Mouse (Mus musculus): ENCODE measurements at regions not wholly inside any gene's neighbourhood (a gene's known extent, or its start where the extent isn't known, plus 50 kb on each side); places are given as distances from the start of the nearest gene placed in this dataset.

GRCm38 (mm10) chr2:128454509-128454908 is 136.5 kb upstream of the Spdye4c start:
- DNase-seq (ENCODE audit: low spot score) (no peak), ATAC-seq (ENCODE audit: insufficient number of reproducible peaks, low FRiP score, low TSS enrichment, low read depth) (no peak)
- 87% methylated on average over 13 of the region's 13 CpGs for WGBS
- Histone ChIP-seq H3K9me3 (ENCODE audit: control insufficient read depth, low read length) (no peaks in the 10 kb centered on the region), H3K4me2 (ENCODE audit: low read depth, severe bottlenecking) (no peak overlapping the region), H3K27me3 (ENCODE audit: control insufficient read depth, insufficient read depth, low read length) (no peaks in the 10 kb centered on the region), H3K36me3 (ENCODE audit: control insufficient read depth, insufficient read depth, low read length) (no peaks in the 10 kb centered on the region), H3K9ac (ENCODE audit: low read length) (no peak overlapping the region), H3K4me1 (ENCODE audit: control insufficient read depth, insufficient read depth, low read length) (no peaks in the 10 kb centered on the region), H3K4me3 (ENCODE audit: low read depth, low read length) (no peak overlapping the region), H3K27ac (replicated peaks; ENCODE audit: low read depth, low read length) (no peak overlapping the region)

- Histone ChIP-seq H3K27ac (replicated peaks; ENCODE audit: low read depth, low read length) (no peak overlapping the region), H3K4me2 (ENCODE audit: low read depth, severe bottlenecking) (no peak overlapping the region), H3K27me3 (ENCODE audit: control insufficient read depth, insufficient read depth, low read length) (no peaks in the 10 kb centered on the region), H3K9ac (ENCODE audit: low read length) (no peak overlapping the region), H3K36me3 (ENCODE audit: control insufficient read depth, insufficient read depth, low read length) (no peaks in the 10 kb centered on the region), H3K4me3 (ENCODE audit: low read depth, low read length) (no peak overlapping the region), H3K9me3 (ENCODE audit: control insufficient read depth, low read length) (no peaks in the 10 kb centered on the region), H3K4me1 (ENCODE audit: control insufficient read depth, insufficient read depth, low read length) (no peaks in the 10 kb centered on the region)
- ATAC-seq (ENCODE audit: insufficient number of reproducible peaks, low FRiP score, low TSS enrichment, low read depth): no peak
- 80% methylated on average over 6 of the region's 6 CpGs for WGBS
- no peak for DNase-seq (ENCODE audit: low spot score)
Observed at GRCm38 (mm10) chr2:128457591-128458209, 133.3 kb upstream of the Spdye4c start.

GRCm38 (mm10) chr2:128465214-128465984 is 125.6 kb upstream of the Spdye4c start:
- ATAC-seq (ENCODE audit: insufficient number of reproducible peaks, low FRiP score, low TSS enrichment, low read depth) (no peak), DNase-seq (ENCODE audit: low spot score) (no peak)
- Histone ChIP-seq H3K4me2 (ENCODE audit: low read depth, severe bottlenecking) (no peak overlapping the region), H3K9ac (ENCODE audit: low read length) (no peak overlapping the region), H3K27ac (replicated peaks; ENCODE audit: low read depth, low read length) (no peak overlapping the region), H3K4me1 (ENCODE audit: control insufficient read depth, insufficient read depth, low read length) (0 out of 2 replicates have a peak, but pooled peaks cover 1% of the 10 kb centered on the region), H3K9me3 (ENCODE audit: control insufficient read depth, low read length) (no peaks in the 10 kb centered on the region), H3K36me3 (ENCODE audit: control insufficient read depth, insufficient read depth, low read length) (no peaks in the 10 kb centered on the region), H3K4me3 (ENCODE audit: low read depth, low read length) (no peak overlapping the region), H3K27me3 (ENCODE audit: control insufficient read depth, insufficient read depth, low read length) (no peaks in the 10 kb centered on the region)
- whole genome bisulfite sequencing: 75% methylated on average over 6 of the region's 6 CpGs

- Histone ChIP-seq H3K4me2 (ENCODE audit: low read depth, severe bottlenecking) (no peak overlapping the region), H3K9me3 (ENCODE audit: control insufficient read depth, low read length) (no peaks in the 10 kb centered on the region), H3K27ac (replicated peaks; ENCODE audit: low read depth, low read length) (no peak overlapping the region), H3K4me3 (ENCODE audit: low read depth, low read length) (no peak overlapping the region), H3K9ac (ENCODE audit: low read length) (no peak overlapping the region), H3K4me1 (ENCODE audit: control insufficient read depth, insufficient read depth, low read length) (0 out of 2 replicates have a peak, but pooled peaks cover 2% of the 10 kb centered on the region), H3K27me3 (ENCODE audit: control insufficient read depth, insufficient read depth, low read length) (no peaks in the 10 kb centered on the region), H3K36me3 (ENCODE audit: control insufficient read depth, insufficient read depth, low read length) (no peaks in the 10 kb centered on the region)
- ATAC-seq (ENCODE audit: insufficient number of reproducible peaks, low FRiP score, low TSS enrichment, low read depth) (no peak), DNase-seq (ENCODE audit: low spot score) (no peak)
- 94% methylated on average over 8 of the region's 8 CpGs for WGBS
Observed at GRCm38 (mm10) chr2:128467490-128468245, 123.3 kb upstream of the Spdye4c start.

- ATAC-seq (ENCODE audit: insufficient number of reproducible peaks, low FRiP score, low TSS enrichment, low read depth): no peak
- no peak overlapping the region for H3K9ac ChIP-seq (ENCODE audit: low read length)
- no peak overlapping the region for H3K4me2 ChIP-seq (ENCODE audit: low read depth, severe bottlenecking)
- H3K36me3 ChIP-seq (ENCODE audit: control insufficient read depth, insufficient read depth, low read length): no peaks in the 10 kb centered on the region
- no peaks in the 10 kb centered on the region for H3K9me3 ChIP-seq (ENCODE audit: control insufficient read depth, low read length)
- H3K27ac ChIP-seq (replicated peaks; ENCODE audit: low read depth, low read length): no peak overlapping the region
- H3K4me1 ChIP-seq (ENCODE audit: control insufficient read depth, insufficient read depth, low read length): 0 out of 2 replicates have a peak, but pooled peaks cover 2% of the 10 kb centered on the region
- 55% methylated on average over 2 of the region's 2 CpGs for WGBS
- H3K4me3 ChIP-seq (ENCODE audit: low read depth, low read length): no peak overlapping the region
- no peak for DNase-seq (ENCODE audit: low spot score)
- H3K27me3 ChIP-seq (ENCODE audit: control insufficient read depth, insufficient read depth, low read length): no peaks in the 10 kb centered on the region
Observed at GRCm38 (mm10) chr2:128468323-128468722, 122.7 kb upstream of the Spdye4c start.

GRCm38 (mm10) chr2:128470351-128470750 is 120.7 kb upstream of the Spdye4c start:
- no peaks in the 10 kb centered on the region for H3K36me3 ChIP-seq (ENCODE audit: control insufficient read depth, insufficient read depth, low read length)
- no peak overlapping the region for H3K4me3 ChIP-seq (ENCODE audit: low read depth, low read length)
- no peak overlapping the region for H3K4me2 ChIP-seq (ENCODE audit: low read depth, severe bottlenecking)
- no peak overlapping the region for H3K27ac ChIP-seq (replicated peaks; ENCODE audit: low read depth, low read length)
- ATAC-seq (ENCODE audit: insufficient number of reproducible peaks, low FRiP score, low TSS enrichment, low read depth) (no peak), DNase-seq (ENCODE audit: low spot score) (no peak)
- H3K9me3 ChIP-seq (ENCODE audit: control insufficient read depth, low read length): no peaks in the 10 kb centered on the region
- H3K4me1 ChIP-seq (ENCODE audit: control insufficient read depth, insufficient read depth, low read length): 0 out of 2 replicates have a peak, but pooled peaks cover 2% of the 10 kb centered on the region
- no peaks in the 10 kb centered on the region for H3K27me3 ChIP-seq (ENCODE audit: control insufficient read depth, insufficient read depth, low read length)
- 61% methylated on average over 5 of the region's 5 CpGs for WGBS
- H3K9ac ChIP-seq (ENCODE audit: low read length): no peak overlapping the region

- Histone ChIP-seq H3K4me3 (ENCODE audit: low read depth, low read length) (no peak overlapping the region), H3K27me3 (ENCODE audit: control insufficient read depth, insufficient read depth, low read length) (no peaks in the 10 kb centered on the region), H3K4me1 (ENCODE audit: control insufficient read depth, insufficient read depth, low read length) (0 out of 2 replicates have a peak, but pooled peaks cover 2% of the 10 kb centered on the region), H3K4me2 (ENCODE audit: low read depth, severe bottlenecking) (no peak overlapping the region), H3K27ac (replicated peaks; ENCODE audit: low read depth, low read length) (no peak overlapping the region), H3K9me3 (ENCODE audit: control insufficient read depth, low read length) (no peaks in the 10 kb centered on the region), H3K9ac (ENCODE audit: low read length) (no peak overlapping the region), H3K36me3 (ENCODE audit: control insufficient read depth, insufficient read depth, low read length) (no peaks in the 10 kb centered on the region)
- ATAC-seq (ENCODE audit: insufficient number of reproducible peaks, low FRiP score, low TSS enrichment, low read depth) (no peak), DNase-seq (ENCODE audit: low spot score) (no peak)
- WGBS: 82% methylated on average over 13 of the region's 13 CpGs
Observed at GRCm38 (mm10) chr2:128473241-128473954, 117.6 kb upstream of the Spdye4c start.

- 89% methylated on average over 7 of the region's 7 CpGs for WGBS
- no peaks in the 10 kb centered on the region for H3K9me3 ChIP-seq (ENCODE audit: control insufficient read depth, low read length)
- ATAC-seq (ENCODE audit: insufficient number of reproducible peaks, low FRiP score, low TSS enrichment, low read depth): no peak
Observed at GRCm38 (mm10) chr2:128473997-128474396, 117.0 kb upstream of the Spdye4c start.

More at GRCm38 (mm10) chr2:128473997-128474396, 117.0 kb upstream of the Spdye4c start:
- H3K4me2 ChIP-seq (ENCODE audit: low read depth, severe bottlenecking): no peak overlapping the region
- H3K4me3 ChIP-seq (ENCODE audit: low read depth, low read length): no peak overlapping the region
- no peaks in the 10 kb centered on the region for H3K36me3 ChIP-seq (ENCODE audit: control insufficient read depth, insufficient read depth, low read length)
- DNase-seq (ENCODE audit: low spot score): no peak
- H3K27me3 ChIP-seq (ENCODE audit: control insufficient read depth, insufficient read depth, low read length): no peaks in the 10 kb centered on the region
- H3K4me1 ChIP-seq (ENCODE audit: control insufficient read depth, insufficient read depth, low read length): 0 out of 2 replicates have a peak, but pooled peaks cover 2% of the 10 kb centered on the region
- H3K9ac ChIP-seq (ENCODE audit: low read length): no peak overlapping the region
- no peak overlapping the region for H3K27ac ChIP-seq (replicated peaks; ENCODE audit: low read depth, low read length)
